Mouse (Mus musculus) forebrain, embryonic 10.5 days (tissue): ENCODE measurements around the gene Camsap1. TPM values are rescaled to one million over a fixed set of nuclear protein-coding genes. Genes with fewer than 3 reads are reported as not detected.

ENCODE experiments used
- DNase-seq: peaks from one replicate; pipeline ENCODE4 v3.0.0-alpha.2; 2017; ENCODE audit warnings: low spot score; ENCODE audit errors: extremely low spot score
- H3K27ac ChIP-seq: fragments of 300-500 bp; sonication (generic); 2 replicates; pipeline ENCODE4 v1.5.1; 2016; ENCODE audit warnings: mild to moderate bottlenecking
- H3K27me3 ChIP-seq: fragments of 300-500 bp; sonication (generic); 2 replicates; pipeline ENCODE4 v1.6.1; 2016; ENCODE audit warnings: mild to moderate bottlenecking; ENCODE audit not compliant: poor library complexity, severe bottlenecking
- H3K36me3 ChIP-seq: fragments of 300-500 bp; sonication (generic); replicated peaks from 2 replicates; pipeline ENCODE4 v1.6.1; 2016; ENCODE audit warnings: mild to moderate bottlenecking, moderate library complexity
- H3K4me1 ChIP-seq: fragments of 300-500 bp; sonication (generic); 2 replicates; pipeline ENCODE4 v1.6.1; 2016
- H3K4me3 ChIP-seq: fragments of 300-500 bp; sonication (generic); 2 replicates; pipeline ENCODE4 v1.5.1; 2016; ENCODE audit warnings: mild to moderate bottlenecking, moderate library complexity
- H3K9me3 ChIP-seq: fragments of 300-500 bp; sonication (generic); 2 replicates; pipeline ENCODE4 v1.6.1; 2016; ENCODE audit warnings: mild to moderate bottlenecking, moderate library complexity
- WGBS: fragments of 180-500 bp; shearing (Covaris S2); methylation state at CpG from one replicate; pipeline ENCODE4 v1.1.7; 2016; 5-methylcytosine and 5-hydroxymethylcytosine counted together
- polyA plus RNA-seq: library from polyadenylated mRNA; unstranded; fragments of >200 nt; fragmentation: Nextera tagmentation; extraction: Ambion mirVana; gene quantifications from 2 replicates; pipeline ENCODE4 v1.2.1, GENCODE M21; 2016

The Camsap1 gene
- 24.5 and 28.9 TPM in 2 replicates for polyA plus RNA-seq

DNA sequence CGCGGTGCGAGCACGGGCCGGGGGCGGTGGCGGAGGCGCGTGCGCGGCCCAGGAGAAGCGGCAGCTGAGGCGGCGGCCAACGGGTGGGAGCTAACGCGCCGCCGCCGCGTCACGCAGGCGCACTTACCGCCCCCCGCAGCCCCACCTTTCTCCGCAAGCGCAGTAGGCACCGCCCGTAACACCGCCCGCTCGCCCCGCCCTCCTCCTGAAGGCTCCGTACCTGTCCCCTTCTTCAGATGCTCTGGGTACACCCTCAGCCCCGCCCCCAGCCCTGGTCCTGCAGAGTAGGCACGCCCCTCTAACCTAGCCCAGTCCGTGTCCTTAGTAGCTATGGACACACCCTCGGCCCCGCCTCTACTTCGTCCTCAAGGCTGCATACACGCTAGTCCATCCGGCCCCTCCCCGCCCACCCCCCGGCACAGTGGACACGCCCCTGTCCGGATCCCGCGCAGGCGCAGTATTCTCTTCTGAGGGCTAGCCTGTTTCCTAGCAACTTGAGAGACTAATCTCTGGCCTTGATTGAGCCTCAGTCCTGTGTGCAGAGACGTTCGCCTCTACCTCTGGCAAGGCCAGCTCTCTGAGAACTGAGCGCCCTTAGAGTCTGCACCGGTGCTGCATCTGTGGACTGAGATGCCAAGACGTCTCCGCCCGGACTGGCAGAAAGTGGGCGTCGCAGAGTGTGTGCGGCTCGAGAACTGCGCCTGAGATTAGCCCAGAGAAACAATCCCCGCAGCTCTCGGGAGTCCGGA, at the start of gene Camsap1:
TSS of gene Camsap1 (minus strand) at position 124 of the 749 bp plus-strand sequence.
- peak within 1 kb of the TSS; percentile 74 for H3K4me3 ChIP-seq
- H3K27me3 ChIP-seq = peaks cover 13% of the 10 kb centered on the region
- peaks cover 23% of the 10 kb centered on the region for H3K36me3 ChIP-seq
- H3K27ac ChIP-seq = peak within 1 kb of the TSS; percentile 96
- DNase-seq = peak; percentile 100
- H3K4me1 ChIP-seq = peaks cover 40% of the 10 kb centered on the region
- no peaks in the 10 kb centered on the region for H3K9me3 ChIP-seq
- under 1% methylated on average over 64 of the region's 64 CpGs for WGBS

DNA sequence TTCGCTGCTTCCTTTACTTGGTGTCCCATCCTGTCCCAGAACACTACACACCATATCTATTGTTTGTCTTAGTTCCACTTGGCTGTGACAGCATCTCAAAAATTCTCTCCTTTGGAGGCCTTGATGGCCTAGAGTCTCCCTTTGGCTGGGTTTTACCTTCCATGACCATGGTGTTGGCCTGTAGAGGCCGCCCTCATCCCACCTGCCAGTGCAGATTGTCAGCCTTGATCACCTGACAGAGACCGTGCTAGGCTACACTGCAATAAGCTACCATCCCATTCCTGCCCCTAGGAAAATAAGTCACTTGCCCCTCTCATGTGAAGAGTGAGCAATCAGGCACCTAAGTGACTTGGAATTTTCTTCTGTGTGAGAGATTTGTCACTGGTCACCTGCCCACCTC, 47.2 kb upstream of the Camsap1 start:
- no peak overlapping the region for H3K4me3 ChIP-seq
- no peaks in the 10 kb centered on the region for H3K4me1 ChIP-seq
- WGBS = 64% methylated on average over 3 of the region's 3 CpGs
- no peaks in the 10 kb centered on the region for H3K27me3 ChIP-seq
- no peak overlapping the region for H3K27ac ChIP-seq
- no peaks in the 10 kb centered on the region for H3K36me3 ChIP-seq
- no peak for DNase-seq
- no peaks in the 10 kb centered on the region for H3K9me3 ChIP-seq

DNA sequence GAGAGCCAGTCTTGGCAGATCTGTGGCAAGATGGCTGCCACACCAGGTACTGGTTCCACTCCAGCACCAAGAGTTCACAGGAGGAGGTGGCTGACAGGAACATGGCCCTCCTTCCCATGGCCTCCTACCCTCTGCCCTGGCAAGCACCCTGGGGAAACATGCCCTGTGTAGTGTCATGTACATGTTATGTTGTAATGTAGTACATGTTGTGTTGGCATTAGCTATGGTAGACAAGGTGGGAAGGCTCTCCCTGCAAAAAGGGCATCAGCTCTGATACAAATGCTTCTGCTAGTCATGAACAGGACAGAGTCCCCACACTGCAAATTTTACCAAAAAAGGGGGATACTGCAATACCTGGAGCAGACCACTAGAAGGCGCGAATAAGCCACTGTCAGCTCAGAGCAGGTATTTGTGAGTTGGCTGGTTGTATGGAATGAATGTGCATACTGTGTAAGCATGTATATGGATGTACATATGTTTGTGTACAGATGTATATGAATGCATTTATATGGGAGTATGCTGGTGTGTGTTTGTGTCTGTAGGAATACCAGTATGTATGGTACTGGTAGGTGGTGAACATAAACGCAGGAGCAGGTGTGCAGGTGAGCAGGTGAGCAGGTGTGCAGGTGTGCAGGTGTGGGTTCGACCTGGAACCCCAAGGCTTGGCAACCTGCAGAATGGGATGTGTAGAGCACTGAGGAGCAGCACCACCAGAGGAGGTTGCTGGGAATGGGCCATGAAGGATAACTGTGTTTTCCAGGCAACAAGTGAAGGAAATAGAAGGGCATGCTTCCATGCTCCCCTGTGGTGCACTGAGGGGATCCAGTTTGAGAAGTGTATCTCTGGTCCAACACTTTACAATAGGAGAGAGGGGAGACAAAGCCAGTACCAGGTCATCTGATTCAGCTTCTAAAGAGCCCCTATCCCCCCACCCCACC, 41.3 kb upstream of the Camsap1 start:
- H3K27ac ChIP-seq = no peak overlapping the region
- H3K4me1 ChIP-seq = peaks cover 20% of the 10 kb centered on the region
- 32% methylated on average over 4 of the region's 4 CpGs for whole genome bisulfite sequencing
- H3K4me3 ChIP-seq = no peak overlapping the region
- H3K27me3 ChIP-seq = no peaks in the 10 kb centered on the region
- peak; percentile 34 for DNase-seq
- no peaks in the 10 kb centered on the region for H3K36me3 ChIP-seq
- H3K9me3 ChIP-seq = no peaks in the 10 kb centered on the region

DNA sequence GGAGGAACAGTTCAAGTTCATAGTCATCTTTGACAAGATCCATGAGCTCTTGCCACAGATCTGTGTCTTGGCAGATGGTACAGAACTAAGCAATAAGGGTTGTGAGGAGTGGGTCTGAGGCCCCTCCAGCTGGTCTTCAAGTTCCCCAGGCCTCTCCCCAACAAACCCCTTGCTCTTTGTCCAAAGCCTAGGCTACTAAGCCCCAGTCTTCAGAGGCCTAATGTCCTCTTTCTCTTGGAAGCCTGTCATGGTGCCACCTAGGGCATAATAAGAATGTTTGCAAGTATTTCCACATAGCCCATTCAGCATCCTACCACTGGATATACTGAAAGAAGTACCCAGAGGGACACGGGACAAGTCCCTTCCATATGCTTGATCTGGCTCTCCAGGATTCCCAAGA, 39.5 kb upstream of the Camsap1 start:
- no peaks in the 10 kb centered on the region for H3K27me3 ChIP-seq
- H3K27ac ChIP-seq = no peak overlapping the region
- no peak overlapping the region for H3K4me3 ChIP-seq
- WGBS = 83% methylated on average over 1 of the region's 1 CpGs
- H3K36me3 ChIP-seq = no peaks in the 10 kb centered on the region
- no peak for DNase-seq
- no peaks in the 10 kb centered on the region for H3K9me3 ChIP-seq
- H3K4me1 ChIP-seq = peaks cover 20% of the 10 kb centered on the region

DNA sequence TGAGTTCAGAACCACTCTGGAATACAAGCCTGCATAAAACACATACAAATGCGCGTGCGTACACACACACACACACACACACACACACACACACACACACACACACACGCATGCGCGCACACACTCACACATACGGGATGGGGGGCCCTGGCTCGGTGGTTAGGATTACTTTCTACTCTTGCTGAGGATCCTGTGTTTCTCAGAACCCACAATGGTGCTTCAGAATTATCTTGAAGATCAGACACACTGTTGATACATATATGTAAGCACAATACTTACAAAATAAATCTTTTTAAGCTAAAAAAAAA, 39.1 kb upstream of the Camsap1 start:
- H3K27ac ChIP-seq = peak overlapping the region; percentile 86
- no peaks in the 10 kb centered on the region for H3K9me3 ChIP-seq
- WGBS = 83% methylated on average over 8 of the region's 8 CpGs
- H3K4me1 ChIP-seq = peaks cover 20% of the 10 kb centered on the region
- peak overlapping the region; percentile 85 for H3K4me3 ChIP-seq
- DNase-seq = no peak
- no peaks in the 10 kb centered on the region for H3K27me3 ChIP-seq
- H3K36me3 ChIP-seq = no peaks in the 10 kb centered on the region

DNA sequence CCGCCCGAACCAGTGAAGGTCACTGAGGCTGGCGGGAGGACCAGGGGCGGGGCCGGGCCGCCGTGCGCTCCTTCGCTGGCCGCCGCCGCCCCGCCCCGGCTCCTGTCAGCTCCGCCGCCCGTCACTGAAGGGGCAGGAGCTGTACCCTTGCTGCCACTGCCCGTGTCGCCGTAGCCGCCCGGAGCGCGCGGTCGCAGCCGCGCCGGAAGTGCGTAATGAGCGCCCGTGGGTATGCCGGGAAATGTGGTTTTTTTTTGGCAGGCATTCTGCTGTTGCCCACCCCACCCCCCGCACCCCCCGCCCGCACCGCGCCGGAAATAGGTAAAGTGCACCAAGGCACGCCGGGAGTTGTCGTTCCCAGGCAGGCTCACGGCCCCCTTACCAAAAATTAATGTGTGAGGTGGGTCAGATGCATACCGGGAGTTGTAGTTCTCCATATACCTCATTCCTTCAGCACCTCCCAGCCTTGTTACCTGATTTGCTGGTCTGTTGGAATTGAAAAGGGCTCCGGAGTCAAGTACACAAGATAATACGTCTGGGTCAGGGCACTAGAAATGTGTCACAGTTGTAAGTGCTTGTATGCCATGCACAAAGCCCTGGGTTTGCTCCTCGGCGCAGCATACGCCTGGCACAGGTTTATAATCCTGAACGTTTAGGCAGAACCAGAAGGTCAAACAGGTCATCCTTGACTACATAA, 38.6 kb upstream of the Camsap1 start, which contains the start of gene Ubac1:
TSS of gene Ubac1 (minus strand) at position 187 of the 697 bp plus-strand sequence.
- 7% methylated on average over 50 of the region's 50 CpGs for WGBS
- peak within 1 kb of the TSS; percentile 86 for H3K27ac ChIP-seq

DNA sequence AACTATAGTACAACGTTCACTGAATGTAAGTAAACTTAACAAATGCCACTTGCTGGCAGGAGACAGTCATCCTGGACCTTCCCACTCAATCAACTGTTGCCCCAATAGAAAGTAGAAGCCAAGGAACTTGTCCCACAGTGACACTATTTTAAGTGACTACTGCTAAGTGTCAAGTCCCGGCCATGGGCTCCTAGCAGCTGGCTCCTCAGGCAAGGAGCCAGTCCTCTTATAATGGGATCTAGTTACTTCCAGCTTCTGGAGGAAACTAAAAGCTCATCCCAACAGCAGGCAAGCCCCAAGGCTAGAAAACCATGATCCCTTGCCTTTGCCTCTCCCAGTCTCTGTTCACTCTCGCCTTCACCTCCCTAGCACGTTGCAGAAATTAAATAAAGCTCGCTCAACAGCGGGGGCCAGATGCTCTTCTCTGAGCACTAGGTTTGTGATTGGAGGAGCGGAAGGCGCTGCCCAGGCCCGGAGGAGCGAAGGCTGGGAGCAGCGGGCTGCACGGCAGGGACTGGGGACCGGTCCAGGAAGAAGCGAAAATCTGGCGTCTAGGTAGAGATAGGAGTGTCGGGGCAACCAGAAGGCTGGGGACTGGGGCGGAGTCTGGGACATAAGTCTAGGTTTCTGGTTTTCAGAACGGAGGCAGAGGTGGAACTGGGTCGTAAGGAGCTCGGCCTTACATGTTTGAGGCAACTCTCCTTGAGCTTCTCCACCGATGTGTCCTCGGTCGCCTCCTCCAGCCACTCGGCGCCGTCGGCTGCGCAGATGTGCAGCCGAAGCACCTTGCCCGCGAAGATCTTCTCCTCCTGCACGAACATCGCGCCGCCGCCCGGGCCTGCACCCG, 37.9 kb upstream of the Camsap1 start:
- DNase-seq = peak; percentile 38
- Histone ChIP-seq H3K9me3 (no peaks in the 10 kb centered on the region), H3K27ac (peak overlapping the region; percentile 86), H3K4me1 (peaks cover 20% of the 10 kb centered on the region), H3K4me3 (peak overlapping the region; percentile 85), H3K36me3 (peaks cover under 1% of the 10 kb centered on the region; the same call in 1 of the 2 replicates), H3K27me3 (no peaks in the 10 kb centered on the region)
- 3% methylated on average over 38 of the region's 38 CpGs for WGBS

More for the DNA sequence above, 38.6 kb upstream of the Camsap1 start, which contains the start of gene Ubac1:
- no peaks in the 10 kb centered on the region for H3K27me3 ChIP-seq
- H3K4me3 ChIP-seq = peak within 1 kb of the TSS; percentile 85
- no peaks in the 10 kb centered on the region for H3K36me3 ChIP-seq
- no peaks in the 10 kb centered on the region for H3K9me3 ChIP-seq
- DNase-seq = peak; percentile 92
- H3K4me1 ChIP-seq = peaks cover 20% of the 10 kb centered on the region

DNA sequence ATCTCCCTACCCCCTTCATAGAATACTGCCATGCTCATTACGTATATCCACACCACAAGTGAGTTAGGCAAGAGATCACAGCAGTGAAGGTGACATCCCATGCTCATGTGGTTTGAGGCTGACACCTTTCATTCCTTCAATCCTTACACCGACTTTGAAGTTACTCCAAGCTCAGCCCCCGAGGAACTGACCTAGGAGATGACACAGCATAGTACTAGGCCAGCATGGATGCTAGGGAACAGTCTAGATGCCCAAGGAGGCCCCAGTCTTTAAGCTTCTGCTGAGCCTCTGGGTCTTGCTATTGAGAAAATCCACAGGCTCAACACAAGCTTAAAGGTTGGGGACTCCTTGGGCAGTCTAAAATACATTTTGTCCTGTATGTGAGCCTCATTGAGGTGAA, 36.8 kb upstream of the Camsap1 start:
- Histone ChIP-seq H3K4me1 (peaks cover 20% of the 10 kb centered on the region), H3K27ac (no peak overlapping the region), H3K27me3 (no peaks in the 10 kb centered on the region), H3K4me3 (peak overlapping the region; percentile 85), H3K9me3 (no peaks in the 10 kb centered on the region), H3K36me3 (peaks cover 10% of the 10 kb centered on the region)
- DNase-seq = no peak
- 88% methylated on average over 3 of the region's 3 CpGs for WGBS

DNA sequence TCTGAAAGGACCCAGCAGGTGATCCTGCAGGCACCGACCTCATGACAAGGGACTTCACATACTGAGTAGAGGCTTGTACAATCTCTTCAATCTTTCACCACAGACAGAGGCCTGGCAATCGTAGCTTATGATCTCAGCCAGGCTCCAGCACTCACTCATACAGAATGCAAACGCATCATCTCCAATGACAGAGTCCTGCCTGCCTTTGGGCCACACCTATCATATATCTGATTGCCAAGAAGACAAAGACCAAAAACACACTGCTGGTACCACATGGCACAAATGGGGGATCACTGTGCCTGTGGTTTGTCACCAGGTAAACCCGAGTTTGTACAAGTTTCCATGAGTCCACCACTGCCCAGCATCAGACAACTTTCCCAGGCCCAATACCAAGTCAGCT, 34.2 kb upstream of the Camsap1 start:
- 80% methylated on average over 4 of the region's 4 CpGs for WGBS
- Histone ChIP-seq H3K27me3 (no peaks in the 10 kb centered on the region), H3K36me3 (peaks cover 36% of the 10 kb centered on the region), H3K9me3 (no peaks in the 10 kb centered on the region), H3K4me3 (no peak overlapping the region), H3K4me1 (peaks cover 20% of the 10 kb centered on the region), H3K27ac (no peak overlapping the region)
- no peak for DNase-seq

DNA sequence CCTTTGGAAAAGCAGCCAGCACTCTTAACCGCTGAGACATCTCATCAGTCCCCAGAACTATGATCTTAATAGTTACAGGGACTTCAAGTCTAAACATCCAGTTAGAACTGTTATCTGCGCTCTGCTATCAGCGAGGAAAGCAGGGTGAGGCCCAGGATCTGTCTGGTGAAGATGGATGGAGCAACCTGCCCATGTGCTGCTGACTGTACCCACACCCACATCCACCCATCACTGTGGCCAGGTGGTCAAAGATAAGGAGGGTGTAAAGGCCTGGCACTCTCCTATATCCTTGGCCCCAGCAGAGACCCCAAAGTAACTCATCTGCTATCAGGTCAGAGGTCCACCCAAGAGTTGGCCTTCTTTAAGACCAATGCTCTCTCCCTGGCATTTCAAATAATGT, 30.6 kb upstream of the Camsap1 start:
- DNase-seq = no peak
- Histone ChIP-seq H3K4me3 (no peak overlapping the region), H3K27ac (no peak overlapping the region), H3K9me3 (no peaks in the 10 kb centered on the region), H3K36me3 (peaks cover 73% of the 10 kb centered on the region), H3K27me3 (no peaks in the 10 kb centered on the region), H3K4me1 (no peaks in the 10 kb centered on the region)
- 97% methylated on average over 3 of the region's 3 CpGs for WGBS

DNA sequence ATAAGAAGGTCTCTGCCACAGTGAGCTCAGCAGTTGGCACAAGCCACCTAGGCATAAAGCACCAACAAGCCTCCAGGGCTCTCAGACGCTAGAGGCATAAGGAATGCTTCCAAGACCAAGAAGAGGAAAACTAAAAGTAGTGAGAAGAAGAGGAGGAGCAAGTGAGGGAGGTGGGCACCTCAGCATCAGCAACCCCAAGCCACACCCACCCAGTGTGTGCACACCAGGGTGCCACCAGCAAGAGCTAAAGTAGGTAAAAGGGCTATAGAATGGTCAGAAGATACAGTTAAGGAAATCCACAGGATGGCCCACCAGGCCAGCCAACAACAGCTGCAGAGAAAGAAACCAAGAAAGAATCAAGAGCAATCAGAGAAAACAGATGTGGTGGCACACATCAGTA, 28.3 kb upstream of the Camsap1 start:
- no peaks in the 10 kb centered on the region for H3K4me1 ChIP-seq
- WGBS = 78% methylated on average over 1 of the region's 1 CpGs
- no peaks in the 10 kb centered on the region for H3K27me3 ChIP-seq
- H3K27ac ChIP-seq = no peak overlapping the region
- H3K4me3 ChIP-seq = no peak overlapping the region
- DNase-seq = no peak
- H3K9me3 ChIP-seq = no peaks in the 10 kb centered on the region
- peaks cover 95% of the 10 kb centered on the region for H3K36me3 ChIP-seq

DNA sequence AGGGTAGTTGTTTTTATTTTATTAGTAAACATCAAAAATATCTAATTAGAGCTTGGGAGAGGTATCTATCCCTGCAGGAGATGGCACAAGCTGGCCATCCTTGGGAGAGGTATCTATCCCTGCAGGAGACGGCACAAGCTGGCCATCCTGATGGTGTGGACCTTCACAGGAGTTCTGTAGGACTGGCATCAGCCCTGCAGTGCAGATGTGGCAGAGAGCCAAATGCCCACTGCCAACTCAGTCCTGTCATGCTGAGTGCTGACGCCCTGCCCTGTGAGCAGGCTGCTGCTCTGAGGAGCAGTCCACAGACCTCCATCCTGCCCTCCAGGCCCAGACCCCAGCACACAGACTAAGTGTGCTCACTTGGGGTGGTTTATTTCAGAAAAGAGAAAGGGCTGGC, 18.9 kb upstream of the Camsap1 start:
- no peak overlapping the region for H3K27ac ChIP-seq
- H3K4me1 ChIP-seq = no peaks in the 10 kb centered on the region
- peaks cover 94% of the 10 kb centered on the region for H3K36me3 ChIP-seq
- no peak overlapping the region for H3K4me3 ChIP-seq
- no peaks in the 10 kb centered on the region for H3K9me3 ChIP-seq
- no peak for DNase-seq
- no peaks in the 10 kb centered on the region for H3K27me3 ChIP-seq
- 80% methylated on average over 2 of the region's 2 CpGs for WGBS
